Mouse (Mus musculus) CH12.LX (cell line): ENCODE results near the gene Dennd6a. TPM values are rescaled to one million over a fixed set of nuclear protein-coding genes. Genes with fewer than 3 reads are reported as not detected.
A peak's percentile ranks its signal among the peaks of the same experiment; 100 is the strongest.

Source experiments
- DNase-seq: peaks from one replicate; pipeline ENCODE4 v3.0.0-alpha.2; 2013; ENCODE audit errors: extremely low read depth
- H3K27ac ChIP-seq: 2 replicates; pipeline ENCODE4 v1.5.1; 2012; ENCODE audit warnings: low read depth, mild to moderate bottlenecking, control low read depth, moderate library complexity; ENCODE audit not compliant: insufficient read depth
- H3K27me3 ChIP-seq: replicated peaks from 2 replicates; pipeline ENCODE3; 2012; ENCODE audit warnings: inconsistent platforms
- H3K36me3 ChIP-seq, 2 experiments: replicated peaks in 1 of 2; 2 replicates each; pipeline versions ENCODE3 to v1.6.1; 2012; ENCODE audit warnings: inconsistent platforms in 1 of 2, low read length in 1 of 2, mild to moderate bottlenecking in 1 of 2, mixed read lengths in 1 of 2, moderate library complexity in 1 of 2; ENCODE audit not compliant: control insufficient read depth in 1 of 2, insufficient read depth in 1 of 2
- H3K4me1 ChIP-seq, 2 experiments: 2 replicates each; pipeline ENCODE4 v1.6.1; 2012; ENCODE audit warnings: inconsistent platforms in 1 of 2, moderate library complexity in 1 of 2; ENCODE audit not compliant: insufficient read depth in 2 of 2, control insufficient read depth in 1 of 2
- H3K4me2 ChIP-seq: 2 replicates; pipeline ENCODE4 v1.6.1; 2012; ENCODE audit warnings: low read depth, mild to moderate bottlenecking, control low read depth; ENCODE audit not compliant: poor library complexity, insufficient read depth, severe bottlenecking
- H3K4me3 ChIP-seq, 3 experiments: fragments of 150-350 bp in 1 of 3; sonication (generic) in 1 of 3; replicated peaks in 1 of 3; 2 replicates each; pipeline versions ENCODE3 to v1.5.1; 2011 to 2012; ENCODE audit warnings: low read depth in 2 of 3, low read length in 2 of 3, mild to moderate bottlenecking in 2 of 3, moderate library complexity in 2 of 3, control low read depth in 1 of 3, improper control_type of control experiment in 1 of 3, inconsistent platforms in 1 of 3, mixed read lengths in 1 of 3; ENCODE audit not compliant: poor library complexity in 1 of 3
- H3K79me2 ChIP-seq: replicated peaks from 2 replicates; pipeline ENCODE4 v1.6.1; 2012; ENCODE audit warnings: mild to moderate bottlenecking, moderate library complexity; ENCODE audit not compliant: control insufficient read depth, poor library complexity, insufficient read depth, severe bottlenecking; ENCODE audit errors: extremely low read depth
- H3K9ac ChIP-seq: 2 replicates; pipeline ENCODE4 v1.6.1; 2012; ENCODE audit warnings: low read depth, mild to moderate bottlenecking, control low read depth, moderate library complexity; ENCODE audit not compliant: insufficient read depth
- H3K9me3 ChIP-seq: replicated peaks from 2 replicates; pipeline ENCODE3; 2012; ENCODE audit warnings: low read length, inconsistent platforms, mixed read lengths
- BHLHE40 ChIP-seq: IDR thresholded peaks from 2 replicates; pipeline ENCODE4 v1.6.1; 2011; ENCODE audit warnings: mild to moderate bottlenecking, low read depth, low read length, improper control_type of control experiment
- CHD1 ChIP-seq: IDR thresholded peaks from 2 replicates; pipeline ENCODE4 v1.6.1; 2012; ENCODE audit warnings: low read depth, low read length, improper control_type of control experiment, inconsistent platforms
- CHD2 ChIP-seq: IDR thresholded peaks from 2 replicates; pipeline ENCODE4 v1.6.1; 2011; ENCODE audit warnings: low read length, improper control_type of control experiment
- CTCF ChIP-seq, 2 experiments: IDR thresholded peaks in 1 of 2; conservative IDR thresholded peaks in 1 of 2; 2 replicates each; pipeline ENCODE4 v1.5.1; 2011 to 2012; ENCODE audit warnings: low read depth in 2 of 2, low read length in 2 of 2, improper control_type of control experiment in 1 of 2, inconsistent platforms in 1 of 2, mild to moderate bottlenecking in 1 of 2, moderate library complexity in 1 of 2
- ELF1 ChIP-seq: IDR thresholded peaks from 2 replicates; pipeline ENCODE4 v1.6.1; 2014; ENCODE audit warnings: low read depth, mild to moderate bottlenecking, inconsistent platforms, low read length, improper control_type of control experiment
- EP300 ChIP-seq: IDR thresholded peaks from 2 replicates; pipeline ENCODE4 v1.6.1; 2011; ENCODE audit warnings: low read length, improper control_type of control experiment
- ETS1 ChIP-seq: conservative IDR thresholded peaks from 2 replicates; pipeline ENCODE4 v1.6.1; 2012; ENCODE audit warnings: low read depth, mild to moderate bottlenecking, inconsistent platforms, low read length, improper control_type of control experiment, moderate library complexity
- IRF4 ChIP-seq: IDR thresholded peaks from 2 replicates; pipeline ENCODE4 v1.6.1; 2014; ENCODE audit warnings: low read depth, mild to moderate bottlenecking, inconsistent platforms, low read length, improper control_type of control experiment
- MAFK ChIP-seq: IDR thresholded peaks from 2 replicates; pipeline ENCODE4 v1.6.1; 2011; ENCODE audit warnings: low read length, improper control_type of control experiment; ENCODE audit not compliant: insufficient replicate concordance
- MAX ChIP-seq: IDR thresholded peaks from 2 replicates; pipeline ENCODE4 v1.6.1; 2011; ENCODE audit warnings: low read length, improper control_type of control experiment
- MXI1 ChIP-seq: IDR thresholded peaks from 2 replicates; pipeline ENCODE4 v1.6.1; 2011; ENCODE audit warnings: mild to moderate bottlenecking, low read depth, low read length, improper control_type of control experiment
- MYC ChIP-seq: IDR thresholded peaks from 2 replicates; pipeline ENCODE4 v1.6.1; 2011; ENCODE audit warnings: low read depth, mild to moderate bottlenecking, improper control_type of control experiment, low read length
- PAX5 ChIP-seq: IDR thresholded peaks from 2 replicates; pipeline ENCODE4 v1.6.1; 2012; ENCODE audit warnings: low read length, inconsistent platforms, mixed read lengths
- POLR2AphosphoS2 ChIP-seq: IDR thresholded peaks from 2 replicates; pipeline ENCODE4 v1.6.1; 2011; ENCODE audit warnings: low read depth, low read length, improper control_type of control experiment
- SIN3A ChIP-seq: IDR thresholded peaks from 2 replicates; pipeline ENCODE4 v1.6.1; 2012; ENCODE audit warnings: low read length, improper control_type of control experiment, inconsistent platforms
- SMC3 ChIP-seq: IDR thresholded peaks from 2 replicates; pipeline ENCODE4 v1.6.1; 2011; ENCODE audit warnings: low read depth, low read length, improper control_type of control experiment
- TCF12 ChIP-seq: IDR thresholded peaks from 2 replicates; pipeline ENCODE4 v1.6.1; 2014; ENCODE audit warnings: low read depth, mild to moderate bottlenecking, inconsistent platforms, low read length, improper control_type of control experiment
- ZKSCAN1 ChIP-seq: IDR thresholded peaks from 2 replicates; pipeline ENCODE4 v1.6.1; 2012; ENCODE audit warnings: low read depth, inconsistent platforms, low read length, improper control_type of control experiment, borderline replicate concordance
- ZNF384 ChIP-seq: IDR thresholded peaks from 2 replicates; pipeline ENCODE4 v1.6.1; 2012; ENCODE audit warnings: low read depth, low read length, improper control_type of control experiment, inconsistent platforms
- dilution Hi-C: fragments of 300-500 bp; cut with MboI; formaldehyde crosslinking; loops from 2 replicates; pipeline ENCODE4 v1.14.3; 2020; ENCODE audit warnings: low sequenced_read_pairs; ENCODE audit not compliant: extremely low pct_unique_long_range_greater_than_20kb, extremely low pct_ligation_motif_present
- in situ Hi-C: fragments of 300-500 bp; cut with MboI; formaldehyde crosslinking; loops from 3 replicates; pipeline ENCODE4 v1.14.3; 2019; ENCODE audit warnings: low sequenced_read_pairs, low pct_ligation_motif_present, low pct_unique_long_range_greater_than_20kb, mixed read lengths
- polyA plus RNA-seq: library from polyadenylated mRNA; unstranded; fragments of >175 nt; gene quantifications from 2 replicates; pipeline ENCODE4 v1.2.1, GENCODE M21; 2012; ENCODE audit warnings: low read depth; ENCODE audit not compliant: insufficient read length
- total RNA-seq, 2 experiments: library from RNA; depleted of rRNA; stranded (reverse); fragments of 300-350 nt in 1 of 2; fragments of >200 nt in 1 of 2; gene quantifications; 2 replicates each; pipeline ENCODE4 v1.2.3; 2012 to 2014

The Dennd6a gene
- total and polyA plus RNA-seq, 3 experiments, result 6.5 to 22.9 (median 13.0) TPM

DNA sequence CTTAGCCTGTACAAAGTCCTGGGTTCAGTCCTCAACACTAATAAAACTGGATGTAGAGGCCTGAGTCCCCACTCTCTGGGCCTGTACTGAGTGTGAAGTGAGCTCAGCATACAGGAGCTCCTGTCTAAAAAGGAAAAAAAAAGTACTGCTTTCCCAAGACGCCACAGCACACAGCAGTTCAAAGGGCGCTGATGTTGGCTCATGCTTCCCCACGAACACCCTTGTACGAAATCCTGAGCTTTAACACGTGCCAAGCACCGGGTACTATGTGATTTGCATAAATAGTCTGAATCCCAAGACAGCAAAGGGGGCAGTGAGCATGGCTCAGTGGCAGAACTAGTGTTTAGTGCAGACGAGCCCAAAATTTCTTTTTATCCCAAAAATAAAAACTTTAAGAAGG is 43.3 kb upstream of the Dennd6a start:
- peak overlapping the region in 1 of 3 experiments; percentile 22 for H3K4me3 ChIP-seq
- peaks cover 0 to 58% of the 10 kb centered on the region in 2 experiments; a peak in 2 of 4 replicates for H3K4me1 ChIP-seq
- H3K9me3 ChIP-seq, result no peaks in the 10 kb centered on the region
- no peaks in the 10 kb centered on the region for H3K27me3 ChIP-seq
- no peak for DNase-seq
- H3K36me3 ChIP-seq, result peaks cover 0 to 35% of the 10 kb centered on the region in 2 experiments
- peak overlapping the region; percentile 75 for H3K4me2 ChIP-seq
- H3K27ac ChIP-seq, result no peak overlapping the region
- TF ChIP-seq BHLHE40 (peak; percentile 84), EP300 (no peak), MXI1 (peak; percentile 41; the same call in 1 of the 2 replicates), MAFK (no peak), MYC (0 out of 2 replicates have a peak, but pooled peaks have one; percentile 22), TCF12 (no peak), SMC3 (no peak), MAX (0 out of 2 replicates have a peak, but pooled peaks have one; percentile 32), SIN3A (no peak), CHD1 (no peak), POLR2AphosphoS2 (no peak)
- TF ChIP-seq, all 38 proteins: peak for 4
- in situ Hi-C loops (no loop called here), dilution Hi-C loops (no loop called here)
- Histone ChIP-seq H3K79me2 (peaks cover 66% of the 10 kb centered on the region), H3K9ac (0 out of 2 replicates have a peak overlapping the region, but pooled peaks have one; percentile 3)

DNA sequence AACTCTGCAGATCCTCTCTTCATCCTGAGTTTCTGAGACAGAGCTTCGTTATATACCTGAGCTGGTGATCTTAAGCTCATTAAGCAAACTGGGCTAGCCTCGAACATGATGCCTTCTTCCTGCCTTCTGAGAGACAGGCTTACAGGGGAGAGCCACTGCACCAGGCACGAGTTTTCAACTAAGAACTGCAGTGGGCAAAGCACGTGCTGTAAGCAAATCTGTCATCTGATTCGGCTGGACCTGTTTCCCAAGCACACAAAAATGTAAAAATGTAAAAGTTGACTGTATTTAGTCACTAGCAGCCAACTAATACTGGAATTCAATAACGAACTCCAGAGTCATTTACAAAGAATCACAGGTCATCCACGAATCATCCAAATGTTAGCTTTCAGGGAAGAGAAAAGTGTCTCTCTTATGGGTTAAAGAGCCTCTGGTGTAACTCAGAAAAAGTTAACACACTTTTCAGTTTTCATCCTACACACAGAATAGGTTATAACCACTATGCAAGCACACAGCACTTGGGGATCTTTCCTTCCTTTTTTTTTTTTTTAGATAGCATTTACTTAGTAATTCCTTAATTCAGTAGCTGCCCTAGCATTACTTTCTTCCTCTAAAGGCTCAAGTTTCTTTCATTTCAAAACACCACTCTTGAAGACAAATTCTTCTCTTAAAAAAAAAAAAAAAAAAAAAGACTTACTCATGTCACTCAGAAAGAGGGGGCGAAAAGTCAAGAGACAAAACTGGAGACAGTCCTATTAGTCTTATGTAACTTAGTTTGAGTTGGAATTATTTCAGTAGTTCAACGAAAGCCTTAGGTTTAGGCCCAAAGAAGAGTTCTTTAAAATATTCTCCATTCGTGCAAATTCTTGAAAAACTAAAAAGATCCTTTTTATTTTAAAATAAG is 42.0 kb upstream of the Dennd6a start:
- no peaks in the 10 kb centered on the region for H3K27me3 ChIP-seq
- H3K4me3 ChIP-seq, result peak overlapping the region; percentile 33 to 39 (median 37)
- H3K9me3 ChIP-seq, result no peaks in the 10 kb centered on the region
- dilution Hi-C loops (no loop called here), in situ Hi-C loops (no loop called here)
- peaks cover 57% of the 10 kb centered on the region for H3K79me2 ChIP-seq
- peaks cover 0 to 50% of the 10 kb centered on the region in 2 experiments; a peak in 2 of 4 replicates for H3K4me1 ChIP-seq
- no peak overlapping the region for H3K27ac ChIP-seq
- H3K36me3 ChIP-seq, result peaks cover 0 to 30% of the 10 kb centered on the region in 2 experiments
- TF ChIP-seq CTCF (conservative IDR thresholded peaks at IDR 0.05 in 1 of 2, IDR thresholded peaks at IDR 0.05 in 1 of 2; ENCODE audit: low read depth in 2 of 2, low read length in 2 of 2) (no peak), PAX5 (no peak), MAX (peak; percentile 75), ELF1 (no peak), CHD2 (no peak), ZKSCAN1 (no peak), ETS1 (no peak), BHLHE40 (peak; percentile 96), MYC (peak; percentile 77; the same call in 1 of the 2 replicates), MXI1 (peak; percentile 82; the same call in 1 of the 2 replicates), ZNF384 (peak; percentile 71), IRF4 (no peak)
- peak; percentile 31 for DNase-seq
- H3K9ac ChIP-seq, result peak overlapping the region; percentile 45; the same call in 1 of the 2 replicates
- peak overlapping the region; percentile 81 for H3K4me2 ChIP-seq
